Mouse (Mus musculus): ENCODE results near the gene Lancl3.

GRCm38 (mm10) chrX:9221736-9222135 is 22.0 kb downstream of the Lancl3 start:
- no peak for TF ChIP-seq CTCF (IDR thresholded peaks at IDR 0.05; ENCODE audit: borderline replicate concordance, insufficient read depth, low read length)
- TF ChIP-seq POLR2A (IDR thresholded peaks at IDR 0.05; ENCODE audit: low read depth, low read length): no peak

Data from embryonic fibroblast, embryonic 13.5 days (primary cell).